Mouse (Mus musculus) embryo, embryonic 11.5 days (tissue): Measurements from ENCODE around the gene Kat7.

ENCODE experiments used
- DNase-seq: peaks from one replicate; pipeline ENCODE4 v3.0.0-alpha.2; 2012; ENCODE audit warnings: low read depth, low spot score

The Kat7 gene

GRCm38 (mm10) chr11:95282331-95282730 is 27.7 kb downstream of the Kat7 start:
- no peak for DNase-seq

- no peak for DNase-seq
Observed at GRCm38 (mm10) chr11:95279061-95279659, 30.9 kb downstream of the Kat7 start.

GRCm38 (mm10) chr11:95276056-95276455 is 34.0 kb downstream of the Kat7 start:
- no peak for DNase-seq

GRCm38 (mm10) chr11:95274613-95275012 is 35.4 kb downstream of the Kat7 start:
- no peak for DNase-seq

GRCm38 (mm10) chr11:95273661-95274060 is 36.4 kb downstream of the Kat7 start:
- no peak for DNase-seq

GRCm38 (mm10) chr11:95266540-95267245 is 43.4 kb downstream of the Kat7 start:
- DNase-seq: no peak

GRCm38 (mm10) chr11:95264455-95265013 is 45.5 kb downstream of the Kat7 start:
- no peak for DNase-seq

GRCm38 (mm10) chr11:95263816-95264454 is 46.1 kb downstream of the Kat7 start:
- no peak for DNase-seq

- no peak for DNase-seq
Observed at GRCm38 (mm10) chr11:95261178-95261751, 48.8 kb downstream of the Kat7 start, which contains the start of gene Tac4. Gene Tac4, plus strand, starts transcription at chr11:95261529.

- peak; percentile 73 for DNase-seq
Observed at GRCm38 (mm10) chr11:95259088-95259849, 50.8 kb downstream of the Kat7 start.

- DNase-seq: peak; percentile 43
Observed at GRCm38 (mm10) chr11:95258490-95258889, 51.6 kb downstream of the Kat7 start.

GRCm38 (mm10) chr11:95257930-95258329 is 52.1 kb downstream of the Kat7 start:
- DNase-seq: no peak

- DNase-seq: no peak
Observed at GRCm38 (mm10) chr11:95255747-95256146, 54.3 kb downstream of the Kat7 start.

- DNase-seq: no peak
Observed at GRCm38 (mm10) chr11:95254165-95254564, 55.9 kb downstream of the Kat7 start.

- no peak for DNase-seq
Observed at GRCm38 (mm10) chr11:95252104-95252503, 57.9 kb downstream of the Kat7 start.

GRCm38 (mm10) chr11:95251295-95251694 is 58.8 kb downstream of the Kat7 start:
- DNase-seq: peak; percentile 62

GRCm38 (mm10) chr11:95250110-95250509 is 59.9 kb downstream of the Kat7 start:
- no peak for DNase-seq

GRCm38 (mm10) chr11:95247065-95247464 is 63.0 kb downstream of the Kat7 start:
- no peak for DNase-seq

GRCm38 (mm10) chr11:95245456-95245855 is 64.6 kb downstream of the Kat7 start:
- DNase-seq: no peak

- DNase-seq: no peak
Observed at GRCm38 (mm10) chr11:95242653-95243052, 67.4 kb downstream of the Kat7 start.

GRCm38 (mm10) chr11:95238477-95238876 is 71.6 kb downstream of the Kat7 start:
- DNase-seq: no peak
